Mouse (Mus musculus): Measurements from ENCODE around the gene Znrf1.

Gene Znrf1

DNA sequence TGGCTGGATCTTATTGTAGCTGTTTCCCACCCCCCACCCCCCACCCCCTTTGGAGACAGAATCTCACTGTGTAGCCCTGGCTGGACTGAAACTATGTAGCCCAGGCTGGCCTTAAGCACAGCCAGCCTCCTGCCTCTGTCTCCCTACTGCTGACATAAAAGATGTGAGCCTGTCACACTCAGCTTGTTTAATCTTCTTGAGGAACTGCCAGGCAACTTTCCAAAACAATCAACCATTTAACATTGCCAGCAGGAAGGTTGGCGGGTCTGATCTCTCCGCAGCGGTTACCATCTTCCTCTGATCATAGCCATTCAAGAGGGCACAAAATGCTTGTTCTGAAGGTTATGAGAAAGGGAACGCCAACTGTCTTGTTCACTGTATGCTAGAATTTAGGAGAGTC, 2.4 kb upstream of the Znrf1 start:
- no peak for DNase-seq (ENCODE audit: low read depth, low spot score)

DNA sequence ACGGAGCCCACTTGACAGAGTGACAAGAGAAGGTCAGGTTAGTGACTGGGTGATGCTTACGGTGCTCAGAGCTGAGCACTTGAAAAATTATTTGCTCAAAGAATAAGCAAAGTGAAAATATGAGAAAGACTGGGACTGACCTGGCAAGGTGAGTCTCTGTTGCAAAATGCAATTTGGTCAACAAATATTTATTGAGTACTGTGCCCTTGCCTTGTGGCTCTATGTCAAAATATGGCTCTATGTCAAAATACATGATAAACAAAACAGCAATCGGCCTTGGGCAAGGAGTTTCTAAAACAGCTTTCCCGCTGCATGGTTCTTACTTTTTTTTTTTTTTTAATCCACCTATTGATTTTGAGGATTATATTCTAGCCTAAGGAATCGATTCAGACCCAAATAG, 406 bp upstream of the Znrf1 start:
- DNase-seq (ENCODE audit: low read depth, low spot score) = no peak

DNA sequence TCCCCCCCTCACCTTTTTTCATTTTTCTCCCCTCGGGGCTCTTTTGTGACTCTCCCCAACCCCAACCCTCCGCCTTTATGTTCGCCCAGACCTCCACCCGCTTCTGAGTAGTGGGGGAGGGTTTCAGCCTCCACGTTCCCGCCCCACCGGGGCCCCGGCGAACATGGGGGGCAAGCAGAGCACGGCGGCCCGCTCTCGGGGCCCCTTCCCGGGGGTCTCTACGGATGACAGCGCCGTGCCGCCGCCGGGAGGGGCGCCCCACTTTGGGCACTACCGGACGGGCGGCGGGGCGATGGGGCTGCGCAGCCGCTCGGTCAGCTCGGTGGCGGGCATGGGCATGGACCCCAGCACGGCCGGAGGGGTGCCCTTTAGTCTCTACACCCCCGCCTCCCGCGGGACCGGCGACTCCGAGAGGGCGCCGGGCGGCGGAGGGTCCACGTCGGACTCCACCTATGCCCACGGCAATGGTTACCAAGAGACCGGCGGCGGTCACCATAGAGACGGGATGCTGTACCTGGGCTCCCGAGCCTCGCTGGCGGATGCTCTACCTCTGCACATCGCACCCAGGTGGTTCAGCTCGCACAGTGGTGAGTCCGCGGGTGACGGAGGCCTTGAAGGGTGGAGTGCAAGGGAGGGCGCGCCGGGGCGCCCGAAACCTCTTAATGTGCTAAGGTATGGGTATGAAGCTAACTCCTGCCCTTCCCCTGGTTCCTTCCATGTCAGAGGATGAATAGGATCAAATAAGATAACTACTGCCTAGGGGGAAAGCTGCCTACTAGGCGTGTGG, 1.3 kb downstream of the Znrf1 start:
- DNase-seq (ENCODE audit: low read depth, low spot score) = peak; percentile 83

DNA sequence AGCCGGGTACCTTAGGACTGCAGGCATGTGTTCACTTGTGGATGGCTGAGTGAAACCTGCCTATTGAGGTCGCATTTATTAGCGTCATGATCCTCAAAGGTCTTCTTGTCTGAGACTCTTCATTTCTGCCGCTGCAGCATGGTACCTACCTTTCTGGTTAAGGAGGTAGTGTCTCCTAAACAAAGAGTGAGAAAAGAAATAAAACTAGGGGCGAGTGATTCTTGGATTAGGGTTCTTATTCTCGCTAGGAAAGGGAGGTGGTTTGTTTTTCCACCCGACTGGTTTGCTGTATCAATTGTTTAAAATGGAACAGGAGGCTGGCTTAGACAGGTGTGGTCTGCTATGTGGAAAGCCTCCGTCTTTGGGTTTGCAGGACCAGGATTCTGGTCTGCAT, 1.9 kb downstream of the Znrf1 start:
- DNase-seq (ENCODE audit: low read depth, low spot score) = no peak

DNA sequence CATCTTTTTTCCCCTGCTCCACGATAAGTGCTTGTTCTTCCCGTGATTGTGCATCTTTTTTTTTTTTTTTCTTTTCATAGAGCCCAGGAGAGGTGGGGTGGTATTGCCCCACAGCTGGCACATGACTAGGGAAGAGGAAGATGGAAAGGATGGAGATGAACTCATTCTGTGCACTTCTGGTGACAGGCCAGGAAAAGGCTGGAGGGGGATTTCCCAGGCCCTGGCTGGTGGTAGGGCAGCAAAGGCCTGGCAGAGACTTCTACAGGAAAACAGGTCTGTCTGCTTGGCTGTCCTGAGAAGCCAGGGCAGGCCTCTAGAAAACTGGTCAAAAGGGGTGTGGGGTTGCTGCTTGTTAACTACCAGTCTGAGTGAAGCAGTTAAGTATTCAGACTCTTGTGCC, 2.3 kb downstream of the Znrf1 start:
- DNase-seq (ENCODE audit: low read depth, low spot score) = peak; percentile 32

DNA sequence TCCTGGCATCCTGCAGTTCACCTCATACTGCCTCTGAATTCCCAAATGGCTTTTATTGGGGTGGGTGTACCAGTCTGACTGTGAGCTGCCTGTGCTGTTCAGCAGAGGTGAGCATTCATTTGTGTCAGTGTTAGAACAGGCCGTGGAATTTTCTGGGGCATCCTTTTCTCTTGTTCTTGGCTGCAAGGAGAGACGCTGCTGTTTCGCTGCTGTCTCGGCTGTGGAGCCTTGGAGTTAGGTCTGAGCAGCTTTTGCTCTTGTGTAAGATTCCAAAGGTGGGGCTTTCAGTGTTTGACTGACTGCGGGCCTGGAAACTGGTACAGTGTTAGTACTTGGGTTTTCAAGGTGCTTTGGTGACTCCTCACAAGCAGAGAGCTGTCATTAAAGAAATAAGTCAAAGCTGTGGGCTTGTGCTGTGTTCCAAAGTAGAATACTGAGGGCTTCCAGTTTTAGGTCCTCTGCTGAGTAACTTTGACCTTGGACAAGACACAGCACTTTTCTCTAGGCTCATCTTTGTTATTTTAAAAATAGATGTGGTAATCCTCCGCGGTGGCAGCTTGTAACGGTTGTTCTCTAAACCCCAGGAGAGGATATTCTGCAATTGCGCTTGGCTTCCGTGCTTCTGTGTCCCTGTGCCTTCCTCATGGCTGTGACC, 3.7 kb downstream of the Znrf1 start:
- DNase-seq (ENCODE audit: low read depth, low spot score) = no peak

DNA sequence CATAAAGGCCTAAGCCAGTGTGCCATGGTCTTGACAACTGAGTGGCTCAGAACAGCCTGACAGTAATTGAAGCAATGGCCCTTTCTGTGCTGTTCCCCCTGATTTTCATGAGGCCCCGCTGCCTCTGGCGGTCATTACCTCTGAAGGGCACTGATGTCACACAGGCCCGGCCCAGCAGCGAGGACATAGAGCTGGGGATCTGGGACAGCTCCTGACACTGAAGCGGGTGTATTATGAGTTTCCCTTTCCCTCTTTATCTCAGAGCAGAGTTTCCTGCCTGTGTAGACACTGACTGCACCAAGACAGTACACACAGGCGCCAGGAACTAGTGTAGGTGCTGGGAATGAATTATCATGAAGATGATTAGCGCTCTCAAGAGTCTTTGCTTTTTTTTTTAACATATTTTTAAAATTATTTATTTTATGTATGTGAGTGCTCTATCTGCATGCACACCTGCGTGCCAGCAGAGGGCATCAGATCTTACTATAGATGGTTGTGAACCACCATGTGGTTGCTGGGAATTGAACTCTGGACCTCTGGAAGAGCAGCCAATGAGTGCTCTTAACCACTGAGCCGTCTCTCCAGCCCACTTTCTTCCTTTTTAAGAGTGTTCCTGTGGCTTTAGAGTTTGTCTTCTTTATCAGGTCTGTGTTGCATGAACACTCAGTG, 7.9 kb downstream of the Znrf1 start:
- DNase-seq (ENCODE audit: low read depth, low spot score) = no peak

DNA sequence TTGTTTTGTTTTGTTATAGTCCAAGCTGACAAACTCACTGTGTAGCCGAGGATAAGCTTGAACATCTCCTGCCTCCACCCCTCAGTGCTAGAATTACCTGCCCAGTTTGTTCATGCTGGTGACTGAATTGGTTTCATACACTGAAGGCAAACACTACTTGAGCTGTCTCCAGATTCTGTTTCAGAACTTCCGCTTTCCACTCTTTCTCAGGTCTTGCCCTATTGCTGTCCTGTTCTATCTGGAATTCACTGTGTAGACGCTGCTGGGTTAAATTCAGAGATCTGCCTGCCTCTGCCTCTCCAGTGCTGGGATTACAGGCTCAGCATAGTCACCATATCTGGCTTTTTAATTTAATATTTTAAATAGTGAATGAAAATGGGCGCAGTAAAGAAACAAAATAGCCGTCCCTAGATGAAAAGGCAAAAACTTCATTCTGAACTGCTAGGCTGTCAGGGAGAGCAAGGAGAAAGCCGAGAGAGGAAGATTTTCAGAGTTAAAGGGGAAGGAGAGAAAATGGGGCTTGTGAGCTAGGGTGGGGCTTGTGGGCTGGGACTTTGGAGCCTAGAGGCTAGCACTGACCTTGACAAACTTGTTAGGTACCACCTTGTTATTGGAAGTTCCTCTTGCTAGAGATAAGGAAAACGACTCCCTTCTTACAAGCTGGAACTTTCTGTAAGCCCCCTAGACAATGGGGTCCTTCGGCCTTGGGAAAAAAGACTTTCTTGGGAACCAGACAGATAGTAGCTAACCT, 9.7 kb downstream of the Znrf1 start:
- DNase-seq (ENCODE audit: low read depth, low spot score) = no peak

DNA sequence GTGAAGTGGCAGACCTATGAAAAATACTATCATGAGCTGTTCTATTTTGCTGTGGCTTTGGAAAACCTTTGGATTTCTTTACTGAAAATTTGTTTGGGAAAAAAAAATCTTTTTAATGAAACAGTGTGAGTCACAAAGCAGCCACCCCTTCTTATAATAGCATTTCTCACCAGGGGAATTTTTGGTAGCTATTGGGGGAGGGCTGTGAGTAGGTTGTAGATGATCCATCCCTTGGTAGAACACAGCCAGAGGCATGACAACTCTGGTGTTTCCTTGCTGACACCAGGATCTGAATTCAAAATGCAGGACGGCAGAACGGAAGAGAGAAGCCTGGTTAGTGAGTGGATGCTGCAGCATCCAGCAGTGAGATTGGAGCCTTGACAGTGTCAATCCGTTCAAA, 11.2 kb downstream of the Znrf1 start:
- no peak for DNase-seq (ENCODE audit: low read depth, low spot score)

DNA sequence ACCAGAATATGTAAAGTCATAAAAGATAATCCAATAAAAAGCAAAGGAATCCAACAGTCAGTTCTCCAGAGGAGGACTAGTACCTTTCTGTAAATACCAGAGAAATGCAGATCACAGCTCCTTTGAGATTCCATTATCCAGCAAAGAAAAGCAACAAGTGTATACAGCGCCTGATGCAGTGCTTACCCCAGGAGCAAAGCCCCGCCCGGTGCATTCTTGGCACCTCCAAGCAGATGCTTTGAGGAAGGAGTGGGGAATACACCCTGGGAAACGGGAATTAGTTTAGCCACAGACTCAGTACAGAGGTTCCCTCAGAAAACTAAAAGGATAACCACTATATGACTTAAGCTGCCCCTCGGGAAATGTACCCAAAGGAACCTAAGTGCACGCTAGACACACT, 12.3 kb downstream of the Znrf1 start:
- DNase-seq (ENCODE audit: low read depth, low spot score) = no peak

DNA sequence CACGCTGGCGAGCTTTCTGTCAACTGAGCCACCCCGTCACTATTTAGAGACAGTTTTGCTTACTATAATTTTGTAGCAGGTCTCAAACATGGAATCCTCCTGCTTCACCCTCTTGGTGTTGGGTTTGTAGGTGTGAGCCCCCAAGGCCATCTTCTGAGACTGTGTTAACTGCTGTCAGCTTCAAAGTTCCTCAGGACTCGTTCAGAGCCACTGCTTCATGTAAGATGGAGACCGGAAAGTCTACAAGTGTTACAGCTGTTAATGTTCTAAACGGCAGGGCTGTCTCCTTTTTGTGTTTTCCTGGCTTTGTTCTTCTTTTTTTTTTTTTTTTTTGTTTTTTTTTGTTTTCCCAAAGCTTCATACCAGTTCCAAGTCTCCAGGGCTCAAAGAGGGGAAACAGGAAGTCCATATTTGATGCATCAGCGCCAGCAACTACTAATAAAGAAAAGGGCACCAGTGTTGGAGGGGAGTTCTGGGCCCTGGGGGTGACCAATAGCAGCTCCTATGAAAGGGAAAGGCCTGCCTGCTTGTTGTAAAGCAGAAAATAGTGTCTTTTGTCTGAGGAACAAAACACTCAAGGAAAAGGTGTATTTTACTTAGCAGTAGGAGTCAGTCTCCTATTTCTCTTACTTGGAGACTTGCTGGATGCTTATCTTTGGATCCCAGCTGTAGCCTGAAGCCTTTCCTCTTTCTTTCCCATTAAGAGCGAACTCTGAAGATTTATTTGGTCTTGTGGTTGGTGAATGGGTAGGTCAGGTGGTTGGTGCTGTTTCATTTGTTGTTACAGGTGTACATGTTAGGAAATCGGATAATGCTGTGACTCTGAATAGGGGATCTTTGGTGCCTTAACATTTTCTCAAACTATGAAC, 14.3 kb downstream of the Znrf1 start:
- peak; percentile 36 for DNase-seq (ENCODE audit: low read depth, low spot score)

DNA sequence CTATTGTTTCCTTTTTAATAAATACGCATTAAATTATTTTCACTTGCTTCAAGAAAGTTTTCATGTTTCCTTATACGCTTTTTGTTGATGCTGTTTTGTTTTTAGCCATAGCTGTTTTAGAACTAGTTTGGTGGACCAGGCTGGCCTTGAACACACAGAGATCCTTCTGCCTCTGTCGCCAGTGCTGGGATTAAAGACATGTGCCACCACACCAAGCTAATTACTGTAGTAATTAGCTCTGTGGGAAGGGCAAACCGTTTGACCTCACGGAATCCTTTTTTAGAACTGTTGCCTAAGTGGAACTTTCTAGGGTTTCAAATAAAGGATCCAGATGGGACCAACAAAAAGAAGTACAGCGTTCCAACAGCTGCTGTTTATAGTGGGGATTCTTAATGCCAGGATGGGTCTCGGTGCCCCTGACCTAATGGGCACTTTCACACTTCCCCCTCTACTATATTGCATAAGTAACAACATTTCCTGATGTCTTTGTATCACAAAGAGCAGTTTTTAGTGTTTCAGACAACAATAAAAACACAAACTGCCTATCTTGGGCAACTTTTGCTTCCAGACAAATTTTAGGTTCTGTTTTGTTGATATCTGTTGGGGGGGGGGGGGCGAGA, 15.7 kb downstream of the Znrf1 start:
- no peak for DNase-seq (ENCODE audit: low read depth, low spot score)

DNA sequence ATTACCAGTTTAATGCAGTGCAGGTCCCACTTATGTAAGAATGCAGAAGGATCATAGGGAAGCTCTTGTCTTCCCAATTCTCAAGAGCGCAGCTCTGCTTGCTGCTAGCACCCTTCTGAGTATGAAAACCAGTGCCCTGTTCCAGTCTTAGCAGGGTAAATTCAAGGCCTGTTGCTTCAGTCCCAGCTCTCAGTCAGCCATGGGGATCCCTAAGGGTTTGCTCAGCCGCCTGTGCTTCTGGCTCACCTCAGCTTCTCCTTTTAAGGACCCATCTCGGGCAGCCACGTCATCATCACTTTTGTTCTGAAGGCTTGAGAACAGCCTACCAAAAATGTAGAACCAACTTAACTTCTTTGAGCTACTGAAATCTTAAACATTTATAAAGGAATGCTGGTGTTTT, 25.9 kb downstream of the Znrf1 start:
- peak; percentile 66 for DNase-seq (ENCODE audit: low read depth, low spot score)

DNA sequence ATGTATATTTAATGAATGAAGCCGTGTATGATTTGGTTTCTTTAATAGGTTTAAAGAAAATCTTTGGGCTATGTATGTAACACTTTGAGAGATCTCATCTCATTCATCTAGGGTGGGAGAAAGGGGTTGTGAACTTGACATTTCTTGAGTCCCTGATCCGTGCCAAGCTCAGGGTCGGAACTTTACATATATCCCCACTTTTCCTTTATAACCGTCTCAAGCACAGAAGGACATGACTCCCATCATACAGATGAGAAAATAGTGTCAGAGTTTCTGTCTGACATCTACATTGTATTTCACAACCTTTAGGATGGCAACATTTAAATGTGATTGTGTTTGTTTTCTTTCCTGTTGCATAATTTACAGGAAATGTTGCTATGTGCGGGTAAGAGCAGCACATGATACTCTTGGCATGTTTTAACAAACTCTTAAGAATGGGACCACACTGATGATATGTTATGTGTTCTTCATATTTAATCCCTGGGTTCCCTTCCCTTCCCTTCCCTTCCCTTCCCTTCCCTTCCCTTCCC, 26.4 kb downstream of the Znrf1 start:
- no peak for DNase-seq (ENCODE audit: low read depth, low spot score)

DNA sequence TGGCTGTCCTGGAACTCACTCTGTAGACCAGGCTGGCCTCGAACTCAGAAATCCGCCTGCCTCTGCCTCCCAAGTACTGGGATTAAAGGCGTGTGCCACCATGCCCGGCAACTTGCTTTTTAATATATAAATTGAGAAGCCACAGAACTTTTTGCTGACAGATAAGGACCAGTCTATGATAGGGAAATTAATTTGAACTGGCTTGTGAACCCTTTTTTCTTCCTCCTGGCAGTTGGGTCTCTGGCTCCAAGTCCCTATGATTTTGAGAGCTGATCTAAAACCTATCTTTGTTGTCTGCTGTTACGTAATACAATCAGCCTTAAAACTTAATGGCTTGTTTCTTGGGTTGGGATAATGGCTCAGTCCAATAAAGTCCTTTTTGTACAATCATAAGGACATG, 27.2 kb downstream of the Znrf1 start:
- no peak for DNase-seq (ENCODE audit: low read depth, low spot score)

DNA sequence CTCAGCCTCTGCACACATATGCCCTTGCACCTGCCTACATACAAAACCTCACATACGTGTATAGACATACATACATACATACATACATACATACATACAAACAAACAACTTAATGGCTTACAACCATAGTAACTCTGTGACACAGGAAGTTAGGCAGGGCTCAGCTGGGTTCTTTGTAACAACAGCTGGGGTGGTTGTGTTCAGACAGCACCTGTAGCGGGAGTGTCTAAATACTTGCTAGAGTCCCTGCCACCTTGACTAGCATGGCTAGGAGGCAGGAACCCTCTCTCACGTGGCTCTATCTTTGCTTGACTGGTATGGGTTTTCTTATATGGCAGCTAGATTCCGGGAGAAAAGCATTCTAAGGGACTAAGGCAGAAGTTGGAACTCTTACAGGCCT, 27.8 kb downstream of the Znrf1 start:
- peak; percentile 78 for DNase-seq (ENCODE audit: low read depth, low spot score)

DNA sequence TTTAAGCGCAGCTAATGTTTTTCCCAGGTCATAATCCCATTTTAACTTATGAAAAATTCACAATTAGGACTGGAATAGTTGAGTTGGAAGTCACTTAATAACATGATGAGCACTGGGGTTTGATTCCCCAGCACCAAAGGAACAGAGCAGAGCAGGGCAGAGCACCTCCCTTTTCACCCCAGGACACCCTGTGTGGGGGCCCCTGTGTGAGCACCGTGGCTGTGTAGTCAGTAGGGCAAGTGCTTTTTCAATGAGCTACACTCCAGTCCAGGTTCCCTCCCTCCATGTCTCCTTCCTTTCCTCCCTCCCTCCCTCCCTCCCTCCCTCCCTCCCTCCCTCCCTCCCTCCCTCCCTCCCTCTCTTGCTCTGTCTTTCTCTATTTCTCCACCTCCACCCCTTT, 28.2 kb downstream of the Znrf1 start:
- peak; percentile 50 for DNase-seq (ENCODE audit: low read depth, low spot score)

DNA sequence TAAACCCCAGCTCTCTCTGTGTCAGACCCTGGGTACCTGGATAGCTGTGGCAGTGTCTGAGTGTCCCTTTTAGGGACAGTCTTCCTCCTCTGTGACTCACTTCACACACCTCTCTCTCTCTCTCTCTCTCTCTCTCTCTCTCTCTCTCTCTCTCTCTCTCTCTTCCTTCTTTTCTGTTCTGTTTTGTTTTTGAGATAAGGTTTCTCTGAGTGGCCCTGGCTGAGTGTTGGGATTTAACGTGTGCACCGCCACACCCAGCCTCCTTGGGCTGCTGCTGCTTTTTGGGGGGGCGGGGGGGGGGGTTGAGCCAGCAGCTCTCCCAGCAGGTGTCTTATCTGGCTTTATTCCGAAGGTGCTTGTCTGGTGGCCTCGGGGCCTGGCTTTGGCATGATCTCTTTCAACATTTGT, 29.9 kb downstream of the Znrf1 start:
- no peak for DNase-seq (ENCODE audit: low read depth, low spot score)

DNA sequence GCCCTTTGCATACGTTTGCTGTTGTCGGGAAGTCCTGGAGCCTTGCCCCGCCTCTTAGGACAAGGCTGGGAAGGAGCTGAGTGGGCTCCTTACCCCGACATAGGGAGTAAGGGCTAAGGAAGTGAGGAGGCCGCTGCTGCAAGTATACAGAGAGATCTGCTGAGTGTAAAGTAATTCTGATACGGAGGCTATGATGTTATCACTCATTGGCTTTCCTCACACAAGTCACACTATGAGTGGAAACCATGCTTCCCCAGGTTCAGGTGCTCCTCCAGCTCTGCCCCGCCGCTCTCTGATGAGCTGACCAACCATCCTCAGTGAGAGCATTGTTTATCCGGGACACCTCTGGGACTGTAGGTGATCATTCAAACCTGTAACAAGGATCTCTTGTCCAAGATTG, 30.4 kb downstream of the Znrf1 start:
- peak; percentile 60 for DNase-seq (ENCODE audit: low read depth, low spot score)

DNA sequence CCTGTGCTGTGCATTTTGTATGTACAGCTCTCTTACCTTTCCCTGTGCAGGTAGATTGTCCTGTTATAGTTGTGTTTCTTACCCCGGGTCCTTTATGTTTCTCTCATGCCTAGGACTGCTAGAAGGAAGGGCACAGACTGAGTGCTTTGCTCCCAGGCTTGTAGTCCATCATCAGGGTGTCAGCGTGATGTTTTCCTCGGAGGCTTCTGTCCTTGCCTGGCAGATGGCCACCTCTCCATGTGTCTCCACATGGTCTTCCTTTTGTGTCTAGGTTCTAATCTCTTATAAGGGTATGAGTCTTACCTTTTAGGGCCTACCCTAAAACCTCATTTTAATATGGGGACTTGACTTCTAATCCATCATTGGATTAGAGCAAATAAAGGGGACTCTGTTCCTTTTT, 31.7 kb downstream of the Znrf1 start:
- no peak for DNase-seq (ENCODE audit: low read depth, low spot score)

DNA sequence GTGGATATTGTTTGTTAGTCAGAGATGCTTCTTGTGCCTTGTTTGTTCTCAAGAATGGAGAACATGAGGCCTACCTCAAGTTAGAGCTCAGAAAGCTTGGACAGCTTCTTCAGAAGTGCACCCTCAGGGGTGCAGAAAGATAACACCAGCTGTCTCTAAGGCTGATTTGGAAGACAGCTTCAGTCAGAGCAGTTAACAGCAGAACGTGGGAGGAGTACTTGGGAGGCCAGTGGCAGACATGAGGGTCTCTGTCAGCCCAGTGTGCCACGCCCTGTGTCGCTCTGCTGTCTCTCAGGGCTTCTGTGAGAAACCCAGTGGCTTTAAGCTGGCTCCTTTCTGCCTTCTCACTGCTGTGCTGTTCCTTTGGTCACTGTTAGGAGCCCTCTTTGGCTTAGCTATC, 32.1 kb downstream of the Znrf1 start:
- no peak for DNase-seq (ENCODE audit: low read depth, low spot score)

Measured in CD4-positive, CD25-positive, alpha-beta regulatory T cell, adult 2 months (primary cell).